20 mouse cellular contexts compared by ENCODE assay signal in the genomic region with DNA sequence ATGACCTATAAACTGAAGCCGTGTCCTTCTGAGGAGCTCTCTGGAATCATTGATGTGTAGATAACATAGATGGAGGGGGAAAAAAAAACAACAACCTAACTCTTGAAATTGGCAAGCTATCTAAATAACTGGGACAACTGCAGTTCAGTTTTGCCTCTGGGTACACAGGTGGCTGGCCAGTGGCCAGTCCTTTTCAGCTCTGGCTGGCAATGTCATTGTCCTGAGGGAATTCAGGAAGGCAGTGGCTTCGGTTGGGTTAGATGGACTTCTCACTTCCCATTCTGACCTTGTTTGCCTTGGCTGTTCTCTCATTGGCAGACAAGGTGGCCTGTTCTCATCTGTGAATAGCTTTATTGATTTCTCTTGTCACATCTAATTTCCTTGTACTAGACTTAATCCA. TPM values are rescaled to one million over a fixed set of nuclear protein-coding genes. Genes with fewer than 3 reads are reported as not detected.
DNase-seq lines count a peak whose midpoint lies in the region; ATAC-seq and TF ChIP-seq lines count a peak whose summit lies in the region.
"Had no signal": no experiment of that assay in that cellular context is flagged by ENCODE, and none has a peak within 500 bp of the region (broad histone marks: within the 10 kb centered on the region; RNA-seq: fewer than 3 reads in every experiment).

No protein-coding gene starts in this region.

- H3K9me3 ChIP-seq in hindbrain, embryonic 16.5 days (ENCODE audit: control insufficient read depth, low read length), result no peaks in the 10 kb centered on the region
- no peaks in the 10 kb centered on the region for H3K9me3 ChIP-seq in hindbrain, embryonic 12.5 days (replicated peaks)
- H3K9me3 ChIP-seq in midbrain, embryonic 11.5 days (ENCODE audit: control insufficient read depth, low read length), result no peaks in the 10 kb centered on the region
- no peaks in the 10 kb centered on the region for H3K9me3 ChIP-seq in midbrain, embryonic 16.5 days (replicated peaks; ENCODE audit: control insufficient read depth, low read length, poor library complexity, severe bottlenecking)
- H3K9me3 ChIP-seq: limb, embryonic 12.5 days had no signal

- no peak overlapping the region for H3K27ac ChIP-seq in hindbrain, embryonic 16.5 days (ENCODE audit: low read depth, low read length)
- H3K27ac ChIP-seq in hindbrain, embryonic 12.5 days, result no peak overlapping the region
- H3K27ac ChIP-seq in midbrain, embryonic 11.5 days (ENCODE audit: low read depth, low read length), result no peak overlapping the region
- H3K27ac ChIP-seq in midbrain, embryonic 16.5 days (ENCODE audit: low read length), result no peak overlapping the region
- no peak overlapping the region for H3K27ac ChIP-seq in thymus, adult 2 months (ENCODE audit: control insufficient read depth, insufficient read depth, low read length)
- H3K27ac ChIP-seq: limb, embryonic 12.5 days; macrophage had no signal

- peak; percentile 24; the same call in 1 of the 2 replicates for ATAC-seq in hindbrain, embryonic 16.5 days
- ATAC-seq in hindbrain, embryonic 12.5 days (ENCODE audit: low FRiP score), result no peak
- 0 out of 2 replicates have a peak, but pooled peaks have one; percentile 50 for ATAC-seq in midbrain, embryonic 11.5 days (ENCODE audit: low FRiP score)
- no peak for ATAC-seq in midbrain, embryonic 16.5 days
- ATAC-seq: forebrain, postnatal 0 days had no signal

- H3K27me3 ChIP-seq in hindbrain, embryonic 16.5 days (replicated peaks; ENCODE audit: control insufficient read depth, insufficient read depth, low read length), result no peaks in the 10 kb centered on the region
- H3K27me3 ChIP-seq in hindbrain, embryonic 12.5 days, result no peaks in the 10 kb centered on the region
- no peaks in the 10 kb centered on the region for H3K27me3 ChIP-seq in midbrain, embryonic 11.5 days (ENCODE audit: control insufficient read depth, insufficient read depth, low read length)
- no peaks in the 10 kb centered on the region for H3K27me3 ChIP-seq in midbrain, embryonic 16.5 days (ENCODE audit: control insufficient read depth, insufficient read depth, low read depth, low read length)
- no peaks in the 10 kb centered on the region for H3K27me3 ChIP-seq in thymus, adult 2 months (ENCODE audit: control insufficient read depth, insufficient read depth, low read length)
- H3K27me3 ChIP-seq: limb, embryonic 12.5 days had no signal

- H3K4me2 ChIP-seq in hindbrain, embryonic 16.5 days (ENCODE audit: low read length), result no peak overlapping the region
- no peak overlapping the region for H3K4me2 ChIP-seq in hindbrain, embryonic 12.5 days (replicated peaks)
- H3K4me2 ChIP-seq in midbrain, embryonic 11.5 days, result no peak overlapping the region
- H3K4me2 ChIP-seq in midbrain, embryonic 16.5 days (ENCODE audit: low read length), result no peak overlapping the region
- H3K4me2 ChIP-seq: heart, embryonic 11.5 days; limb, embryonic 12.5 days had no signal

- H3K36me3 ChIP-seq in hindbrain, embryonic 16.5 days (ENCODE audit: control insufficient read depth, insufficient read depth, low read length), result no peaks in the 10 kb centered on the region
- H3K36me3 ChIP-seq in hindbrain, embryonic 12.5 days, result no peaks in the 10 kb centered on the region
- H3K36me3 ChIP-seq in midbrain, embryonic 11.5 days (ENCODE audit: control insufficient read depth, insufficient read depth, low read length), result no peaks in the 10 kb centered on the region
- no peaks in the 10 kb centered on the region for H3K36me3 ChIP-seq in midbrain, embryonic 16.5 days (ENCODE audit: control insufficient read depth, insufficient read depth, low read length)
- no peaks in the 10 kb centered on the region for H3K36me3 ChIP-seq in thymus, adult 2 months (ENCODE audit: control insufficient read depth, insufficient read depth, low read length)
- H3K36me3 ChIP-seq: limb, embryonic 12.5 days had no signal

- no peaks in the 10 kb centered on the region for H3K4me1 ChIP-seq in hindbrain, embryonic 16.5 days (ENCODE audit: control insufficient read depth, insufficient read depth, low read depth, low read length)
- H3K4me1 ChIP-seq in hindbrain, embryonic 12.5 days, result no peaks in the 10 kb centered on the region
- H3K4me1 ChIP-seq in midbrain, embryonic 11.5 days (ENCODE audit: control insufficient read depth, insufficient read depth, low read length), result no peaks in the 10 kb centered on the region
- no peaks in the 10 kb centered on the region for H3K4me1 ChIP-seq in midbrain, embryonic 16.5 days (ENCODE audit: control insufficient read depth, insufficient read depth, low read length)
- H3K4me1 ChIP-seq in thymus, adult 2 months (replicated peaks; ENCODE audit: control insufficient read depth, insufficient read depth, low read length), result no peaks in the 10 kb centered on the region
- H3K4me1 ChIP-seq: limb, embryonic 12.5 days had no signal

- WGBS in hindbrain, embryonic 16.5 days, result 50% methylated on average over 2 of the region's 2 CpGs
- 69% methylated on average over 2 of the region's 2 CpGs for WGBS in hindbrain, embryonic 12.5 days
- WGBS in midbrain, embryonic 11.5 days, result 76% methylated on average over 2 of the region's 2 CpGs
- WGBS in midbrain, embryonic 16.5 days, result 63% methylated on average over 2 of the region's 2 CpGs
- 84% methylated on average over 2 of the region's 2 CpGs for WGBS in thymus, adult 2 months

- no peak overlapping the region for H3K4me3 ChIP-seq in hindbrain, embryonic 16.5 days (ENCODE audit: low read length)
- H3K4me3 ChIP-seq in hindbrain, embryonic 12.5 days, result no peak overlapping the region
- no peak overlapping the region for H3K4me3 ChIP-seq in midbrain, embryonic 11.5 days (ENCODE audit: low read depth, low read length)
- H3K4me3 ChIP-seq in midbrain, embryonic 16.5 days (ENCODE audit: low read depth, low read length), result no peak overlapping the region
- H3K4me3 ChIP-seq in thymus, adult 2 months (ENCODE audit: control insufficient read depth, insufficient read depth, low read length), result no peak overlapping the region
- H3K4me3 ChIP-seq: erythroblast, embryonic 14.5 days; limb, embryonic 12.5 days had no signal

- TF ChIP-seq CTCF in thymus, adult 2 months (IDR thresholded peaks at IDR 0.05; ENCODE audit: borderline replicate concordance, control insufficient read depth, extremely low read depth, insufficient read depth, low read length, poor library complexity), result no peak

- DNase-seq in midbrain, embryonic 11.5 days (ENCODE audit: low spot score, missing footprints), result no peak
- peak; percentile 5 for DNase-seq in cerebellum, adult 8-10 months
- DNase-seq in retina, embryonic 14.5 days (ENCODE audit: low spot score), result peak; percentile 61
- DNase-seq in thymus, adult 2 months, result no peak
- DNase-seq in left cerebral cortex, adult 9 months (ENCODE audit: low spot score in 2 of 2), result no peak
- DNase-seq: forebrain, postnatal 0 days; gastrocnemius, postnatal 25 days; heart, postnatal 4 days; right cerebral cortex, postnatal 14 days had no signal

- TF ChIP-seq POLR2A in thymus, adult 2 months (IDR thresholded peaks at IDR 0.05; ENCODE audit: control insufficient read depth, extremely low read depth, insufficient read depth, low read length, poor library complexity), result no peak

- no peak overlapping the region for H3K9ac ChIP-seq in hindbrain, embryonic 16.5 days (ENCODE audit: low read depth, low read length)
- no peak overlapping the region for H3K9ac ChIP-seq in hindbrain, embryonic 12.5 days
- H3K9ac ChIP-seq in midbrain, embryonic 11.5 days (ENCODE audit: low read length), result no peak overlapping the region
- H3K9ac ChIP-seq in midbrain, embryonic 16.5 days (ENCODE audit: low read depth, low read length), result no peak overlapping the region
- H3K9ac ChIP-seq: forebrain, postnatal 0 days; limb, embryonic 12.5 days had no signal

RNA-seq across cellular contexts. Expression of gene Odam, which starts 14.7 kb away (rescaled TPM):
- not detected in 2 replicates for polyA plus RNA-seq in hindbrain, embryonic 16.5 days (2015; fragmentation: Nextera tagmentation; extraction: Ambion mirVana)
- not detected in 2 replicates for polyA plus RNA-seq in hindbrain, embryonic 12.5 days (2016; fragmentation: Nextera tagmentation; extraction: Ambion mirVana)
- not detected in 2 replicates for polyA plus RNA-seq in midbrain, embryonic 11.5 days (2014; fragmentation: Nextera tagmentation; extraction: Ambion mirVana)
- polyA plus RNA-seq in midbrain, embryonic 16.5 days (2015; fragmentation: Nextera tagmentation; extraction: Ambion mirVana), result not detected in 2 replicates
- polyA plus RNA-seq in thymus, adult 2 months (2012; rRNA removed), result 0.31 and 0.47 TPM in 2 replicates
- polyA plus RNA-seq: C2C12; erythroblast, embryonic 14.5 days; forebrain, postnatal 0 days; heart, embryonic 11.5 days; limb, embryonic 12.5 days; liver, embryonic 16.5 days; macrophage; neural tube, embryonic 14.5 days; testis, adult 2 months had no signal

RNA-seq across cellular contexts. Expression of gene Prr27, which starts 44.6 kb away (rescaled TPM):
- polyA plus RNA-seq in hindbrain, embryonic 16.5 days (2015; fragmentation: Nextera tagmentation; extraction: Ambion mirVana), result not detected in 2 replicates
- polyA plus RNA-seq in hindbrain, embryonic 12.5 days (2016; fragmentation: Nextera tagmentation; extraction: Ambion mirVana), result not detected in 2 replicates
- polyA plus RNA-seq in midbrain, embryonic 11.5 days (2014; fragmentation: Nextera tagmentation; extraction: Ambion mirVana), result not detected in 2 replicates
- not detected in 2 replicates for polyA plus RNA-seq in midbrain, embryonic 16.5 days (2015; fragmentation: Nextera tagmentation; extraction: Ambion mirVana)
- not detected in 2 replicates for polyA plus RNA-seq in thymus, adult 2 months (2012; rRNA removed)
- polyA plus RNA-seq: C2C12; erythroblast, embryonic 14.5 days; forebrain, postnatal 0 days; heart, embryonic 11.5 days; limb, embryonic 12.5 days; liver, embryonic 16.5 days; macrophage; neural tube, embryonic 14.5 days had no signal

RNA-seq across cellular contexts. Expression of gene Csn3, which starts 55.3 kb away (rescaled TPM):
- polyA plus RNA-seq in hindbrain, embryonic 16.5 days (2015; fragmentation: Nextera tagmentation; extraction: Ambion mirVana), result not detected in 2 replicates
- not detected in 2 replicates for polyA plus RNA-seq in hindbrain, embryonic 12.5 days (2016; fragmentation: Nextera tagmentation; extraction: Ambion mirVana)
- 0.23 and 0.33 TPM in 2 replicates for polyA plus RNA-seq in midbrain, embryonic 11.5 days (2014; fragmentation: Nextera tagmentation; extraction: Ambion mirVana)
- polyA plus RNA-seq in midbrain, embryonic 16.5 days (2015; fragmentation: Nextera tagmentation; extraction: Ambion mirVana), result not detected in 2 replicates
- polyA plus RNA-seq in thymus, adult 2 months (2012; rRNA removed), result 0.13 and 0.70 TPM in 2 replicates
- polyA plus RNA-seq: erythroblast, embryonic 14.5 days; forebrain, postnatal 0 days; limb, embryonic 12.5 days; liver, embryonic 16.5 days; macrophage; neural tube, embryonic 14.5 days; testis, adult 2 months had no signal

Comparison
In these comparisons a context has a peak if more than half of its experiments do, and no peak if none do; other contexts are left out.
1. ATAC-seq: peak in hindbrain, embryonic 16.5 days (single experiment) and midbrain, embryonic 11.5 days (single experiment); none in hindbrain, embryonic 12.5 days (single experiment) and midbrain, embryonic 16.5 days (single experiment).
2. DNase-seq: peak in cerebellum, adult 8-10 months (single experiment) and retina, embryonic 14.5 days (single experiment); none in midbrain, embryonic 11.5 days (single experiment), thymus, adult 2 months (single experiment) and left cerebral cortex, adult 9 months (0 of 2).